Mouse (Mus musculus) monocyte, adult 59 days (primary cell): Measurements from ENCODE around the gene Dkk3. TPM values are rescaled to one million over a fixed set of nuclear protein-coding genes. Genes with fewer than 3 reads are reported as not detected.

Source experiments
- total RNA-seq, 2 experiments: library from RNA; stranded (reverse); gene quantifications; one replicate each; pipeline ENCODE4 v1.2.4; 2023

Dkk3 gene
- total RNA-seq: under 1 TPM; 0.24 TPM

GRCm38 (mm10) chr7:112158942-112159341, at the start of gene Dkk3:
Dkk3 (minus strand) TSS chr7:112159057.

Other genes with a start within 250 kb of the Dkk3 start
- 10 to 100 TPM; 63.0 to 66.6 TPM for gene Usp47, start 135.6 kb downstream of the Dkk3 start, total RNA-seq
- gene Mical2, start 66.8 kb upstream of the Dkk3 start, total RNA-seq: 10 to 100 TPM in 1 of 2 experiments, 1 to 10 TPM in 1; 8.7 to 10.5 TPM